Mouse (Mus musculus) liver, embryonic 14.5 days (tissue): ENCODE measurements at regions not wholly inside any gene's neighbourhood (a gene's known extent, or its start where the extent isn't known, plus 50 kb on each side); places are given as distances from the start of the nearest gene placed in this dataset.

ENCODE experiments used
- CTCF ChIP-seq: IDR thresholded peaks from 2 replicates; pipeline ENCODE4 v1.5.1; 2016; ENCODE audit warnings: antibody characterized with exemption, low read depth, control low read depth
- EP300 ChIP-seq: IDR thresholded peaks from 2 replicates; pipeline ENCODE4 v1.6.1; 2016; ENCODE audit warnings: antibody characterized with exemption, low read depth

DNA sequence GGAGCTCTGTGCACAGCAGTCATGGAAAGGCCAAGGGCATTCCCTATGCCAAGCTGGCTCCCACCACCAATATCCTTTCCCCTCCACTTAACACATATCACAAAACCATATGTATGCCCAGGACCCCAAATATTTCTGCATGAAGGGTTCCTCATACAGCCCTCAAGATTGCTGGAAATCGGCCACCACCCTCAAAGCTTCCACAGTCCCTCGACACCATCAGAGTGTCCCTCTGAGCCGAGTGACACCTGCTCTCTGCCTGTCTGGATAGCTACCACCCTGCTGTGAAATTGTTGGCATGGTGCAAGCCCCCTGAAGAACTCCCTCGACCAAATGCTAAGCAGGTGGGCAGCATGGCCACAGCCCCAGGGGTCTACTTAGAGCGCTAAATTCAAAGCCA lies 869.2 kb downstream of the Zfp704 start:
- TF ChIP-seq CTCF (no peak), EP300 (no peak)
